11 mouse cellular contexts compared by ENCODE assay signal in genomic region chr4:9079828-9080245, GRCm38 (mm10).
DNase-seq lines count a peak whose midpoint lies in the region; ATAC-seq and TF ChIP-seq lines count a peak whose summit lies in the region.
"Had no signal": no experiment of that assay in that cellular context is flagged by ENCODE, and none has a peak within 500 bp of the region (broad histone marks: within the 10 kb centered on the region; RNA-seq: fewer than 3 reads in every experiment).

No protein-coding gene starts in this region.

- no peak for DNase-seq in forebrain, embryonic 11.5 days (ENCODE audit: low spot score)
- DNase-seq in forebrain, postnatal 0 days: no peak
- no peak for DNase-seq in kidney, adult 11 months
- peak; percentile 58 for DNase-seq in lung, postnatal 10 days
- no peak for DNase-seq in gastrocnemius, adult 8-10 months (ENCODE audit: low spot score in 2 of 2)
- DNase-seq: layer of hippocampus, adult 9-11 months had no signal

- no peaks in the 10 kb centered on the region for H3K36me3 ChIP-seq in forebrain, embryonic 11.5 days (ENCODE audit: control insufficient read depth, insufficient read depth, low read length)
- H3K36me3 ChIP-seq in forebrain, postnatal 0 days (ENCODE audit: insufficient read depth): no peaks in the 10 kb centered on the region
- no peaks in the 10 kb centered on the region for H3K36me3 ChIP-seq in kidney, embryonic 16.5 days (ENCODE audit: insufficient read depth, low read length)
- H3K36me3 ChIP-seq in forebrain, embryonic 15.5 days: no peaks in the 10 kb centered on the region

- no peak overlapping the region for H3K4me2 ChIP-seq in forebrain, embryonic 11.5 days (ENCODE audit: low read depth, low read length, severe bottlenecking)
- no peak overlapping the region for H3K4me2 ChIP-seq in forebrain, postnatal 0 days (ENCODE audit: low read depth)
- H3K4me2 ChIP-seq in kidney, embryonic 16.5 days (replicated peaks; ENCODE audit: low read depth, low read length): no peak overlapping the region
- H3K4me2 ChIP-seq in forebrain, embryonic 15.5 days (replicated peaks): no peak overlapping the region
- H3K4me2 ChIP-seq: liver, embryonic 11.5 days had no signal

- no peak for TF ChIP-seq CTCF in forebrain, postnatal 0 days (IDR thresholded peaks at IDR 0.05; ENCODE audit: low read depth)

- H3K4me3 ChIP-seq in forebrain, embryonic 11.5 days (ENCODE audit: low read depth, low read length): no peak overlapping the region
- H3K4me3 ChIP-seq in forebrain, postnatal 0 days (ENCODE audit: low read depth, low read length): no peak overlapping the region
- no peak overlapping the region for H3K4me3 ChIP-seq in kidney, embryonic 16.5 days (ENCODE audit: low read length)
- H3K4me3 ChIP-seq in forebrain, embryonic 15.5 days: no peak overlapping the region
- H3K4me3 ChIP-seq: myocyte had no signal

- ATAC-seq in forebrain, embryonic 11.5 days (replicated peaks; ENCODE audit: low FRiP score): peak; percentile 65
- ATAC-seq in forebrain, postnatal 0 days: no peak
- peak; percentile 78; the same call in 1 of the 2 replicates for ATAC-seq in kidney, embryonic 16.5 days (ENCODE audit: low FRiP score, low TSS enrichment)
- 0 out of 2 replicates have a peak, but pooled peaks have one; percentile 43 for ATAC-seq in forebrain, embryonic 15.5 days (replicated peaks)
- no peak for ATAC-seq in activated CD4-positive, CD25-positive, alpha-beta regulatory T cell, adult 4 months

- no peak overlapping the region for H3K27ac ChIP-seq in forebrain, embryonic 11.5 days (ENCODE audit: low read depth, low read length)
- H3K27ac ChIP-seq in forebrain, postnatal 0 days (ENCODE audit: low read depth, low read length): no peak overlapping the region
- no peak overlapping the region for H3K27ac ChIP-seq in kidney, embryonic 16.5 days (ENCODE audit: low read length)
- no peak overlapping the region for H3K27ac ChIP-seq in forebrain, embryonic 15.5 days (replicated peaks)

- 42% methylated on average over 4 of the region's 4 CpGs for WGBS in forebrain, embryonic 11.5 days
- WGBS in forebrain, postnatal 0 days: 30% methylated on average over 4 of the region's 4 CpGs
- WGBS in kidney, embryonic 16.5 days: 18% methylated on average over 4 of the region's 4 CpGs
- 30% methylated on average over 4 of the region's 4 CpGs for WGBS in forebrain, embryonic 15.5 days

- 0 out of 2 replicates have a peak, but pooled peaks cover 4% of the 10 kb centered on the region for H3K4me1 ChIP-seq in forebrain, embryonic 11.5 days (replicated peaks; ENCODE audit: control insufficient read depth, insufficient read depth, low read length)
- no peaks in the 10 kb centered on the region for H3K4me1 ChIP-seq in forebrain, postnatal 0 days (ENCODE audit: insufficient read depth)
- H3K4me1 ChIP-seq in kidney, embryonic 16.5 days (ENCODE audit: insufficient read depth, low read length): peaks cover 15% of the 10 kb centered on the region; the same call in 1 of the 2 replicates
- H3K4me1 ChIP-seq in forebrain, embryonic 15.5 days: peaks cover 15% of the 10 kb centered on the region

- H3K27me3 ChIP-seq in forebrain, embryonic 11.5 days (ENCODE audit: control insufficient read depth, insufficient read depth, low read length): no peaks in the 10 kb centered on the region
- H3K27me3 ChIP-seq in forebrain, postnatal 0 days (ENCODE audit: insufficient read depth, low read length): no peaks in the 10 kb centered on the region
- no peaks in the 10 kb centered on the region for H3K27me3 ChIP-seq in kidney, embryonic 16.5 days (ENCODE audit: insufficient read depth, low read length)
- H3K27me3 ChIP-seq in forebrain, embryonic 15.5 days: no peaks in the 10 kb centered on the region

- H3K9ac ChIP-seq in forebrain, embryonic 11.5 days (ENCODE audit: low read length): no peak overlapping the region
- H3K9ac ChIP-seq in forebrain, postnatal 0 days: no peak overlapping the region
- H3K9ac ChIP-seq in kidney, embryonic 16.5 days (replicated peaks; ENCODE audit: low read length): no peak overlapping the region
- no peak overlapping the region for H3K9ac ChIP-seq in forebrain, embryonic 15.5 days (replicated peaks)

- H3K9me3 ChIP-seq in forebrain, embryonic 11.5 days (ENCODE audit: control insufficient read depth, low read length): no peaks in the 10 kb centered on the region
- H3K9me3 ChIP-seq in forebrain, postnatal 0 days (ENCODE audit: low read length): no peaks in the 10 kb centered on the region
- H3K9me3 ChIP-seq in kidney, embryonic 16.5 days (ENCODE audit: low read length): no peaks in the 10 kb centered on the region
- H3K9me3 ChIP-seq in forebrain, embryonic 15.5 days: no peaks in the 10 kb centered on the region

Comparison
In these comparisons a context has a peak if more than half of its experiments do, and no peak if none do; other contexts are left out.
1. ATAC-seq: peak in forebrain, embryonic 11.5 days (single experiment), kidney, embryonic 16.5 days (single experiment) and forebrain, embryonic 15.5 days (single experiment); none in forebrain, postnatal 0 days (single experiment) and activated CD4-positive, CD25-positive, alpha-beta regulatory T cell, adult 4 months (single experiment).